Mouse (Mus musculus) thymus, adult 2 months (tissue): ENCODE measurements at regions not wholly inside any gene's neighbourhood (a gene's known extent, or its start where the extent isn't known, plus 50 kb on each side); places are given as distances from the start of the nearest gene placed in this dataset.

Experiments used
- CTCF ChIP-seq: fragments of 200-500 bp; IDR thresholded peaks from 2 replicates; pipeline ENCODE4 v1.5.1; 2012; ENCODE audit warnings: mild to moderate bottlenecking, control low read depth, low read length, moderate library complexity, borderline replicate concordance; ENCODE audit not compliant: control insufficient read depth, poor library complexity, insufficient read depth; ENCODE audit errors: extremely low read depth
- POLR2A ChIP-seq: fragments of 200-500 bp; IDR thresholded peaks from 2 replicates; pipeline ENCODE4 v1.6.1; 2012; ENCODE audit warnings: mild to moderate bottlenecking, low read length, control low read depth, moderate library complexity; ENCODE audit not compliant: control insufficient read depth, poor library complexity, insufficient read depth; ENCODE audit errors: extremely low read depth

DNA sequence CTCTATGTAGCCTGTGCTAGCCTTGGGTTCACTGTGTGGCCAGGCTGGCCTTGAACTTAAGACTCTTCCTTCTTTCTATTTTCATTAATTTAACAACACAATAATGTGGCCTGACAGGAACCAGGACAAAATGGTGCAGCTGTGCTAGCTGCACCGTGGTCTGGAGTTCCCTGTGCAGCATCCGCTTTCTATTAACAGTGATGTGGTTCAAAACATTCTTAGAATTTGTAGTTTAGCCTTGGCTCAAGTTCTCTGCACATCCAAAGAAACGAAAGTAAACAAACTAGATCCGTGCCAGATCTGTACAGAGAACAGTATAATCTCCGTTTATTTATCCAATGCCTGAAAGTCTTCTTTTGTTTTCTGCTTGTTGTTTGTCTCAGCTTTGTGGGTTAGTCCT lies 88.5 kb downstream of the Irx1 start:
- TF ChIP-seq POLR2A (no peak), CTCF (no peak)
